Mouse (Mus musculus): ENCODE data around the gene Atf7. TPM values are rescaled to one million over a fixed set of nuclear protein-coding genes. Genes with fewer than 3 reads are reported as not detected.

Atf7 gene
- total RNA-seq, 1 experiment: 12.4 TPM

DNA sequence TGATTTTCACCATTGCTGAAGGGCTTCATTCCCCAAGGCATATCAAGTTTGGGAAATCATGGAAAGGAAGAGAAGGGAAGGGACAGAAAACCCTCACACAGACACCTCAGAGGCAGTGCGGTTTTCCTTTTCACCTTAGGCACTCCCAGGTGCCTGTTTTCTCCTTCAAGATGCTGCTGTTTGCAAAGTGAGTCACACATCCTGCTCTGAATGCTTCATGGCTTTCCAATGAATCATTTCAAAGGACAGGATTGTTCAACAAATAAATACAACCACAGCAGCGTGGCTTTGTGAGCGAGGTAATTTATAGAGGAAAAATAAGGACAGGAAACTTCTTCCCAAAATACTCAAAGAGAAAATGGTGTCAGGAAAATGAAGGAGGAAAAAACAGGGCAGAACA lies 53.2 kb downstream of the Atf7 start:
- Histone ChIP-seq H3K4me1 (ENCODE audit: control insufficient read depth in 2 of 2, insufficient read depth in 2 of 2, low read length in 2 of 2, poor library complexity in 1 of 2) (no peaks in the 10 kb centered on the region), H3K27ac (ENCODE audit: insufficient read depth, low read depth, low read length, poor library complexity, severe bottlenecking) (no peak overlapping the region), H3K36me3 (ENCODE audit: control insufficient read depth, insufficient read depth, low read length, poor library complexity, severe bottlenecking) (no peaks in the 10 kb centered on the region), H3K9ac (ENCODE audit: insufficient read depth, low read depth, low read length, poor library complexity, severe bottlenecking) (no peak overlapping the region), H3K9me3 (ENCODE audit: control insufficient read depth, insufficient read depth, low read depth, low read length) (no peaks in the 10 kb centered on the region), H3K4me3 (ENCODE audit: insufficient read depth in 1 of 2, low read depth in 1 of 2, low read length in 2 of 2, poor library complexity in 1 of 2, severe bottlenecking in 1 of 2) (no peak overlapping the region)
- TF ChIP-seq CHD2 (IDR thresholded peaks at IDR 0.05; ENCODE audit: low read depth, low read length): no peak
- no peak for TF ChIP-seq ZC3H11A (IDR thresholded peaks at IDR 0.05; ENCODE audit: borderline replicate concordance, low read depth, low read length)
- TF ChIP-seq HCFC1 (IDR thresholded peaks at IDR 0.05; ENCODE audit: borderline replicate concordance, insufficient read depth, low read length): no peak
- TF ChIP-seq MAFK (IDR thresholded peaks at IDR 0.05; ENCODE audit: insufficient read depth, low read depth, low read length): no peak
- TF ChIP-seq ZNF384 (IDR thresholded peaks at IDR 0.05; ENCODE audit: low read depth, low read length): no peak
- no peak for DNase-seq (ENCODE audit: low read depth, low spot score)
- in situ Hi-C loops (cut with MboI; ENCODE audit: low sequenced_read_pairs in 2 of 2, unreplicated experiment in 2 of 2): no loop called here

DNA sequence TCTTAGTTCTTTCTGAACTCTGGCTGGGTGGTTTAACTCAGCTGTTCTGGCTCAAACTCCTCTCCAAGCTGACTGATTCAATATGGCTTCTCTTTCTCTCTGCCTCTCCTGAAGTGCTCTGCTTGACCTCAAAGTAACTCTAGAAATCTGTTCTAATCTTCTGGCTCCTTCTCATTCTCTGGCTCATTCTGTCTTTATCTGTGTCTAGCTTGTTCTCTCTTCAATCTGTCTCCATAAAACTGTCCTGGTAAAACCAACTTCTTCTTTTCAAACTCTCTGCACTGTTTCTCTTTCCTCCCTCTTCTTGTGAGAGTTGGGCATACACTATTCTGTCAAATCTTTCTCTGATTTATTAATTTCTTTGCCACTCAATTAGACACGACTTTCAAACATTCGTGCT lies 57.4 kb downstream of the Atf7 start:
- Histone ChIP-seq H3K36me3 (ENCODE audit: control insufficient read depth, insufficient read depth, low read length, poor library complexity, severe bottlenecking) (no peaks in the 10 kb centered on the region), H3K4me3 (ENCODE audit: insufficient read depth in 1 of 2, low read depth in 1 of 2, low read length in 2 of 2, poor library complexity in 1 of 2, severe bottlenecking in 1 of 2) (no peak overlapping the region), H3K9ac (ENCODE audit: insufficient read depth, low read depth, low read length, poor library complexity, severe bottlenecking) (no peak overlapping the region), H3K9me3 (ENCODE audit: control insufficient read depth, insufficient read depth, low read depth, low read length) (no peaks in the 10 kb centered on the region), H3K27ac (ENCODE audit: insufficient read depth, low read depth, low read length, poor library complexity, severe bottlenecking) (no peak overlapping the region), H3K4me1 (ENCODE audit: control insufficient read depth in 2 of 2, insufficient read depth in 2 of 2, low read length in 2 of 2, poor library complexity in 1 of 2) (no peaks in the 10 kb centered on the region)
- DNase-seq (ENCODE audit: low read depth, low spot score): no peak
- TF ChIP-seq ZC3H11A (IDR thresholded peaks at IDR 0.05; ENCODE audit: borderline replicate concordance, low read depth, low read length): no peak
- no peak for TF ChIP-seq MAFK (IDR thresholded peaks at IDR 0.05; ENCODE audit: insufficient read depth, low read depth, low read length)
- TF ChIP-seq ZNF384 (IDR thresholded peaks at IDR 0.05; ENCODE audit: low read depth, low read length): no peak
- no peak for TF ChIP-seq HCFC1 (IDR thresholded peaks at IDR 0.05; ENCODE audit: borderline replicate concordance, insufficient read depth, low read length)
- no peak for TF ChIP-seq CHD2 (IDR thresholded peaks at IDR 0.05; ENCODE audit: low read depth, low read length)
- in situ Hi-C loops (cut with MboI; ENCODE audit: low sequenced_read_pairs in 2 of 2, unreplicated experiment in 2 of 2): no loop called here

DNA sequence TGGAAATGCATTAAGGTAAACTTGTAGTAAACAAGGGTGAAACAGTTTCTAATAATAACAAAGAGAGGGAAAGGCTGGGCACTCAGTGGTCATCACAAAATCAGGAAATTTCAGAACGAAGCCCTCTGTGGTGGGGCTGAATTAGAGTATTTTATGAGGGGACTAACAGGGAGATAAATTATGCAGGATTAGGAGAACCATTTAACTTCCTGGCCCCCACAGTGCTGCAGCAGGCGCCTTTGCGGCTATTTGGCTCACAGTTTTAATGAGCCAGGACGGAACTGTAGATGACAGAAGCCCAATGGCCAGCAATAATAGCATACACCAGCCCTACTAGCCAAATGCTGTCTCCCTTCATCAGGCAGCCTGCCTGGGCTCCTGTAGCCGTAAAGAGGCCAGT lies 61.6 kb downstream of the Atf7 start:
- no peak overlapping the region for H3K9ac ChIP-seq (ENCODE audit: insufficient read depth, low read depth, low read length, poor library complexity, severe bottlenecking)
- no peaks in the 10 kb centered on the region for H3K9me3 ChIP-seq (ENCODE audit: control insufficient read depth, insufficient read depth, low read depth, low read length)
- in situ Hi-C loops (cut with MboI; ENCODE audit: low sequenced_read_pairs in 2 of 2, unreplicated experiment in 2 of 2): no loop called here
- H3K27ac ChIP-seq (ENCODE audit: insufficient read depth, low read depth, low read length, poor library complexity, severe bottlenecking): no peak overlapping the region
- no peaks in the 10 kb centered on the region for H3K4me1 ChIP-seq (ENCODE audit: control insufficient read depth in 2 of 2, insufficient read depth in 2 of 2, low read length in 2 of 2, poor library complexity in 1 of 2)
- H3K4me3 ChIP-seq (ENCODE audit: insufficient read depth in 1 of 2, low read depth in 1 of 2, low read length in 2 of 2, poor library complexity in 1 of 2, severe bottlenecking in 1 of 2): no peak overlapping the region
- TF ChIP-seq ZNF384 (IDR thresholded peaks at IDR 0.05; ENCODE audit: low read depth, low read length): no peak
- TF ChIP-seq ZC3H11A (IDR thresholded peaks at IDR 0.05; ENCODE audit: borderline replicate concordance, low read depth, low read length): no peak
- TF ChIP-seq MAFK (IDR thresholded peaks at IDR 0.05; ENCODE audit: insufficient read depth, low read depth, low read length): no peak
- no peak for TF ChIP-seq CHD2 (IDR thresholded peaks at IDR 0.05; ENCODE audit: low read depth, low read length)
- H3K36me3 ChIP-seq (ENCODE audit: control insufficient read depth, insufficient read depth, low read length, poor library complexity, severe bottlenecking): no peaks in the 10 kb centered on the region
- no peak for DNase-seq (ENCODE audit: low read depth, low spot score)

DNA sequence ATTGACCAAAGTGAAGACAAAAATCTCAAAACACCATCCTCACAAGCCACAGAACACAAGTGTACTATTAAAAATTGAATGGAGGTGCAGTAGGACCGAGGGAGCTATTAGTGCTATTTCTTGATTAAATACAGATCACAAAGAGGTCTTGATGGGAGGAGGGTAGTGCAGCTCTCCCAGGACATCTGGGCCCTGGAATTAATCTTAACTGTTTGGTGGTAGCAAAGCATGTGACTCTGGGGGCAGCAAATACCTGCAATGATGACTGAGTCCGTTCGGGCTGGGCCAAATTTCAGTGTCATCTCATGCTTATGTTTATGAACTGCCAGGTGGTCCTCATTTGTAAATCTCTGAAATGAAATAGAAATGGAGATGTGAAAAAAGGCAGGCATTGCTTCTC lies 62.2 kb downstream of the Atf7 start:
- Histone ChIP-seq H3K9ac (ENCODE audit: insufficient read depth, low read depth, low read length, poor library complexity, severe bottlenecking) (no peak overlapping the region), H3K4me1 (ENCODE audit: control insufficient read depth in 2 of 2, insufficient read depth in 2 of 2, low read length in 2 of 2, poor library complexity in 1 of 2) (no peaks in the 10 kb centered on the region), H3K27ac (ENCODE audit: insufficient read depth, low read depth, low read length, poor library complexity, severe bottlenecking) (no peak overlapping the region), H3K9me3 (ENCODE audit: control insufficient read depth, insufficient read depth, low read depth, low read length) (no peaks in the 10 kb centered on the region), H3K4me3 (ENCODE audit: insufficient read depth in 1 of 2, low read depth in 1 of 2, low read length in 2 of 2, poor library complexity in 1 of 2, severe bottlenecking in 1 of 2) (no peak overlapping the region), H3K36me3 (ENCODE audit: control insufficient read depth, insufficient read depth, low read length, poor library complexity, severe bottlenecking) (no peaks in the 10 kb centered on the region)
- TF ChIP-seq HCFC1 (IDR thresholded peaks at IDR 0.05; ENCODE audit: borderline replicate concordance, insufficient read depth, low read length): no peak
- in situ Hi-C loops (cut with MboI; ENCODE audit: low sequenced_read_pairs in 2 of 2, unreplicated experiment in 2 of 2): no loop called here
- DNase-seq (ENCODE audit: low read depth, low spot score): no peak

DNA sequence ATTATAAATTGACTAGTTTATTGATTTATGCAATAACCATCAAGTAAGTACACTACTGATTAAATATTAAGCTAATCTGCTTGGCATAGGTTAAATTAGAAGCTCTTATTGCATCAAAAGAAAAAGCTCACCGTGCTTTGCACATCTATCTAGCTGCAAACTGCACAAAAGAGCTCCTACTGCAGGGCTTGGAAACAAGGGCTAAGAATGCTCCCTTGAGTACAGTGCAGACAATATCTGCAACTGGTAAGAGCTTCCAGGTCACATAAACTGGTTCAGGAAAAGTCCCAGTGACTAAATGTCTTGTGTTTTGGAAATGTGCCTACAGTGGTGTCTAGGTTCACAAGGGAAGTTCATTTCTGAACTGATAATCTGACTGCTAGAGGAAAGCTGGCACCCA lies 62.8 kb downstream of the Atf7 start:
- TF ChIP-seq CHD2 (IDR thresholded peaks at IDR 0.05; ENCODE audit: low read depth, low read length) (no peak), ZNF384 (IDR thresholded peaks at IDR 0.05; ENCODE audit: low read depth, low read length) (no peak), HCFC1 (IDR thresholded peaks at IDR 0.05; ENCODE audit: borderline replicate concordance, insufficient read depth, low read length) (no peak), MAFK (IDR thresholded peaks at IDR 0.05; ENCODE audit: insufficient read depth, low read depth, low read length) (no peak), ZC3H11A (IDR thresholded peaks at IDR 0.05; ENCODE audit: borderline replicate concordance, low read depth, low read length) (no peak)
- no peak overlapping the region for H3K9ac ChIP-seq (ENCODE audit: insufficient read depth, low read depth, low read length, poor library complexity, severe bottlenecking)
- H3K27ac ChIP-seq (ENCODE audit: insufficient read depth, low read depth, low read length, poor library complexity, severe bottlenecking): no peak overlapping the region
- no peaks in the 10 kb centered on the region for H3K4me1 ChIP-seq (ENCODE audit: control insufficient read depth in 2 of 2, insufficient read depth in 2 of 2, low read length in 2 of 2, poor library complexity in 1 of 2)
- H3K9me3 ChIP-seq (ENCODE audit: control insufficient read depth, insufficient read depth, low read depth, low read length): no peaks in the 10 kb centered on the region
- H3K36me3 ChIP-seq (ENCODE audit: control insufficient read depth, insufficient read depth, low read length, poor library complexity, severe bottlenecking): no peaks in the 10 kb centered on the region
- H3K4me3 ChIP-seq (ENCODE audit: insufficient read depth in 1 of 2, low read depth in 1 of 2, low read length in 2 of 2, poor library complexity in 1 of 2, severe bottlenecking in 1 of 2): no peak overlapping the region
- in situ Hi-C loops (cut with MboI; ENCODE audit: low sequenced_read_pairs in 2 of 2, unreplicated experiment in 2 of 2): no loop called here
- DNase-seq (ENCODE audit: low read depth, low spot score): no peak

All from ES-E14 (cell line).